Mouse (Mus musculus) E14TG2a.4 (cell line): ENCODE data around the gene Cfap70.

Source experiments
- CTCF ChIP-seq: conservative IDR thresholded peaks from 2 replicates; pipeline ENCODE4 v1.5.1; 2014; ENCODE audit warnings: low read length
- NANOG ChIP-seq: IDR thresholded peaks from 2 replicates; pipeline ENCODE4 v1.6.1; 2014; ENCODE audit warnings: borderline replicate concordance, low read length, mixed read lengths
- POU5F1 ChIP-seq: IDR thresholded peaks from 2 replicates; pipeline ENCODE4 v1.6.1; 2014; ENCODE audit warnings: low read length, borderline replicate concordance

DNA sequence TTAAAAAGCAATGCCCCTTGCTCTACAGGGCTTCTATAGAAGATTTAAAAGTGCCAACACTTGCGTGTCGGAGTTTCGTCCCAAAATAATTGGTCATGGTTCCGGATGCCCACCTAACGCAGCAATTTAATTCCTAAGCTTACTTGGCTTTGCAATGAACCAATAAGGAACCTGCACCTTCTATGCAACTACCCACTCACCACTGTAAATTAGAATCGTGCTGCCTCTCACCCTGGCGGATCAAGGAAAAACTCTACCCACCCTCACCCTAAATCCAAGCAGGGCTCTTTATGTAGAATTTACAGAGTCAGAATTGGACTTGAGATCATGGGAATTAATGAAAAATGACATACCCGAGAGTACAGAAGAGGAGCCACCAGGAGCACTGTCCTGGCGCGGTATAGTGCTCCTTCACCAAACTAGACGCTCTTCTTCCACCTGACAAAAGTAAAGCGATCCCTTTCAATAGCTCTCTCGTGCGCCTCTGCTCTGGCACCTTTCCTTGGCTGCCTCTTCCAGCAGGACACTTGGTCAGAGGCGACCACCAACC lies 104.5 kb downstream of the Cfap70 start:
- TF ChIP-seq CTCF (no peak), NANOG (no peak), POU5F1 (no peak)
